Mouse (Mus musculus) kidney, adult 2 months (tissue): ENCODE results near the gene Olfr578.

Source experiments
- CTCF ChIP-seq: fragments of 200-500 bp; conservative IDR thresholded peaks from 2 replicates; pipeline ENCODE4 v1.5.1; 2011; ENCODE audit warnings: low read depth, mild to moderate bottlenecking, control low read depth, low read length, moderate library complexity, mixed read lengths; ENCODE audit not compliant: insufficient read depth, insufficient read length
- POLR2A ChIP-seq: fragments of 200-500 bp; IDR thresholded peaks from one replicate; pipeline ENCODE4 v1.6.1; 2011; ENCODE audit warnings: low read depth, low read length, control low read depth

GRCm38 (mm10) chr7:102989224-102989623 is at the start of gene Olfr578:
- no peak for TF ChIP-seq CTCF
- TF ChIP-seq POLR2A, result no peak
